Mouse (Mus musculus) kidney, adult 2 months (tissue): ENCODE results near the gene Mkks.

Experiments
- CTCF ChIP-seq: fragments of 200-500 bp; conservative IDR thresholded peaks from 2 replicates; pipeline ENCODE4 v1.5.1; 2011; ENCODE audit warnings: low read depth, mild to moderate bottlenecking, control low read depth, low read length, moderate library complexity, mixed read lengths; ENCODE audit not compliant: insufficient read depth, insufficient read length
- POLR2A ChIP-seq: fragments of 200-500 bp; IDR thresholded peaks from one replicate; pipeline ENCODE4 v1.6.1; 2011; ENCODE audit warnings: low read depth, low read length, control low read depth

DNA sequence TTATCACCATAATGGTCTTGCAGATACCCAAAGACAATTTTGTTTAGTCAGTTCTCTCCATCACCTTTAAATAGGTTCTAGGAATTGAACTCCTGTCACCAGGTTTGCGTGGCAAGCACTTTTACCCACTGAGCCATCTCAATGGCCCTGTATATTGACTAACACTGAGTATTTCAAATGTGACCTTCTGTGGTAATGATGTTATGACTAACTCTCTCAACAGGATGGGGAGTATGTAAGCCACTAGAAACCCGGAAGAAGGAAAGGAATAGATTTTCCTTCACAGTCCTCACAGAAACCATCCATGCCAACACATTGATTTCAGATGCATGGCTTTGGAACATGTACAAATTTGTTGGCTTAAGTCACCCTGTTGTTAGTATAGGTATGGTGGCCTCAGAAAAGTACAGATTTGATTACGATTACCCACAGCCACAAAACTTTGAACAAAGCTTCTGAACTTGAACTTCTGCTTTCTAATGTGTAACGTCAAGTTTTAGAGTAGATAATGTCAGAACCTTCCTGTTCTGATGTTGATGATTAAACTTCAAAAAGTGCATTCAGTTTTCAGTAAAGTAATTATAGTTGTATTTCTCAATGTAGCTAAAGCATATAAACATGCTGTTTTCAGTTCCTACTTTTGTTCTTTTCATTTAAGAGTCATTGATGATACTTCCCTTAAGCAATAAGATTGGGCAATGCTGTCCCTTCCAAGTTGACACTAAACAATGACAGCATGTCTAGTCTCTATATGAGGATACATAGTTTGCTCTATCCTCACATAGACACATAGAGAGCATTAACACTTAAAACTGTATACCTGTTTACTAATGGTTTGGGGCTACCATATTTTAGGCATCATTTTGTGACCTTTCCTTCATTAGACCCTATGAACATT, 45.5 kb upstream of the Mkks start:
- TF ChIP-seq CTCF: no peak
- TF ChIP-seq POLR2A: no peak
